Mouse (Mus musculus): ENCODE data around the gene Rasal2.
"Not testable (repeated sequence)": the region's sequence is repeated elsewhere in the genome, so short reads cannot be mapped to it uniquely, and the experiment has no call there.

Rasal2 gene

DNA sequence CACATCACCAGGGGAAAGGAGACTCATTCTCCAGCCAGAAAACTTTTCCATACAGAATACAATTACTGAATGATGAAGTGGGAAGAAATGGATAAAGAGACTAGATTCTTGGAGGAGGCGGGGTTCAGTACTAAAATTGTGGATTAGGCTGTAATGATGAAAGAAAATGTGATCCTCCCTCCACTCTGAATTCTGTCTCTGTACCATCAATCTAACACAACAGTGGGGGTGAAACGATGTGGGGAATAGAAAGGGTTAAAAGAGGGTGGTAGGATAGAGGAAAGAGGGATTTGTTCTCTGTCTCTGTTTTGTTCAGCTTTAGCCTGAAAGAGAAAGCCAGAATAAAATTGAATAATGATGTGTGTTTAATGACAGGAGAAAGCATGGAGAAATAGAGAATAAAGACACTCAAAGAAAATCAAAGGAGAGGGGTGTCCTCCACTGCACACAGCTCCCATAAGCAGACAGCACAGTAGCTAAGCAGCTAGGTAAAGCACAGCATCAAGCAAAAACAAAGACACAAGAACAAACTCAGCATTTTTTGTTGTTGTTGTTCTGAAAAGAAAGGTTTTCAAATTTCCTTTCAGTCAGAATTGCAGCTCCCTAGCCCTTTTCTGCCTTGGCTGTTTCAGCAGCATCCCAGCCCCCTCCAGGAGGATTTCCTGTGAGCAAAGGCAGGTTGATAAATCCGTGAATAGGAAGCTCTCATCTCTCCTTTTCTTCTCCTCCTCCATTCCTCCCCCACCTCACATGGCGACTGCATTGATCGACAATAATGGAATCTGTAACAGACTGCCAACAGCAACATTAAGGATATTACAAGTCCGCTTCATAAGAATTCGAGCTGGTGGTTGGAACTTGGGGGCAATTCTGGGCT is 168.6 kb downstream of the Rasal2 start:
- DNase-seq (ENCODE audit: low spot score): no peak

DNA sequence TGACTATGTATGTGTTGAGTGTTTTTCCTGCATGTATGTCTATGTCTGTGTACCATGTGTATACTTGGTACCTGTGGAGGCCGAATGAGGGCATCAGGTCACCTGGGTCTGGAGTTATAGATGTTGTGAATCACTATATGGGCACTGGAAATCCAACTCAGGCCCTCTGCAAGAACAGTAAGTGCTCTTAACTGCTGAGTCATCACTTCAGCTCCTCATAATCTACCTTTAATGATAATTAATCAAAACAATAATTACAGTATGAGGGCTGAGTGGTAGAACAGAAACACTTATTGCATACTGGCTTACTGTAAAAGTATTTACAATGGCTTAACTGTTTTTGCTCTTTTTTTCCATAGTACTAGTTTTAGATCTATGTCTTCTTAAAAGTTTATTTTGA is 172.7 kb downstream of the Rasal2 start:
- no peak for DNase-seq (ENCODE audit: low spot score)

DNA sequence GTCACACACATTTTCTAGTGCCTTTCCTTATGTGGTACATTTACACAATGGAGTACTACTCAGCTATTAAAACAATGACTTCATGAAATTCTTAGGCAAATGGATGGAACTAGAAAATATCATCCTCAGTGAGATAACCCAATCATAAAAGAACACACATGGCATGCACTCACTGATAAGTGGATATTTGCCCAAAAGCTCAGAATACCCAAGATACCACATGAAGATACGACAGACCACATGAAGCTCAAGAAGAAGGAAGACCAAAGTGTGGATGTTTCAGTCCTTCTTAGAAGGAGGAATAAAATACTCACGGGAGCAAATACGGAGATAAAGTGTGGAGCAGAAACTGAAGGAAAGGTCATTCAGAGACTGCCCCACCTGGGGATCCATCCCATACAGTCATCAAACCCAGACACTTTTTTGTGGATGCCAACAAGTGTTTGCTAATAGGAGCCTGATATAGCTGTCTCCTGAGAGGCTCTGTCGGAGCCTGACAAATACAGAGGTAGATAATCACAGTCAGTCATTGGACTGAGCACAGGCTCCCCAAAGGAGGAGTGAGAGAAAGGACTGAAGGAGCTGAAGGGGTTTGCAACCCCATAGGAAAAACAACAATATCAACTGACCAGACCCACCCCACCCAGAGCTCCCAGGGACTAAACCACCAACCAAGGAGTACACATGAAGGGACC is 175.6 kb downstream of the Rasal2 start:
- DNase-seq (ENCODE audit: low spot score): not testable (repeated sequence)

DNA sequence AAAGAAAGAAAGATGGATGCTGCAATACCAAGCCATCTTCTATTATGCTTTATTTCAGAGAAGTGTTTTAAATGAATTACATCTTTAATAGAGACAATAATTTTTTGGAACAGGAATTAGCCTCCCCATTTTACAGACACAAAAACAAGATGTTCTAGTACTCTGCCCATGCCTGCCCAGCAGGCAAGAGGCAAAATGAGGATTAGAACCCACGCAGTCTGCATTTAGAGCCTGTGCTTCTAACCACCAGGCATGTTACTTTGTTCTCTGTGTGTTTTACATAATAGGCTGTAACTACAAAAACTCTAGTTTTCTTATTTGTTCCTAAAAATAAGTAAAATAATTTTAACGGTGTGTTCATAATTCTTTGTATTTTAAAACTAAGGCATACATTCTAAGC is 178.9 kb downstream of the Rasal2 start:
- no peak for DNase-seq (ENCODE audit: low spot score)

DNA sequence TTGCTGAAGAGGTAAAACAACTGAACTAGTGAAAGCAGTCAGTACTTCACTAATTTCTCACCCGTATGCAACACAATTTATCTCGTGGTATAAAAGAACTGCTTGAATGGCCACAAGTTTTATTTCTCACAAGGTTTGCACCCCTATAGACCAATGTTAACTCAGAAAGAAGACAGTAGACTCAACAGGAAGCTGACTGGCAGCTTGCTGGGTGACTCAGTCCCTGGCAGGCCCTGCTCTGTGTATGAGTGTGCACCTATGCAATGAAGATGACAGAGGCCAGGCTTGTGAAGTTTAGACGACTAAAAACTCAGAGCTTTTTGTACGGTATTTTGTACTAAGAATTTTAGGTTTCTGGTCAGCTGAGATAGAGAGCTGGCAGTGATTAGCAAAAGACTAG is 180.0 kb downstream of the Rasal2 start:
- DNase-seq (ENCODE audit: low spot score): no peak

DNA sequence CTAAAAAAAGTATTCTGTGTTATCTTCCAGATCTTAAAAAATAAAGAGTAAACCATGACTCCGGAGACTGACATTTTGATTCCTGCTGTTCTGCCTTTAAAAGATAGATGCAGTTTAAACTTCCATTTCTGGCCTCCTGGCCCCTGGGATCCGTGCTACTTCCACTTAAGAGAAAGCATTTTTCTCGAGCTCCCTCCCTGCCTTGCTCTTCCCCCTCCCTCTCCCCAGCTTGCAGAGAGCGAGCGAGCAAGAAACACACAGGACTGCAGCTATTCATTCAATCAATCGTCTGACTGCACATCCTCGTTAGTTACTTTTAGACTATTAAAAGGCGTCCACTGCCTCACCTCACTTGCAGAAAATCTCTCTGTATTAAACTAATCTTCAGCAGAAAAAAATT is 181.4 kb downstream of the Rasal2 start:
- no peak for DNase-seq (ENCODE audit: low spot score)

DNA sequence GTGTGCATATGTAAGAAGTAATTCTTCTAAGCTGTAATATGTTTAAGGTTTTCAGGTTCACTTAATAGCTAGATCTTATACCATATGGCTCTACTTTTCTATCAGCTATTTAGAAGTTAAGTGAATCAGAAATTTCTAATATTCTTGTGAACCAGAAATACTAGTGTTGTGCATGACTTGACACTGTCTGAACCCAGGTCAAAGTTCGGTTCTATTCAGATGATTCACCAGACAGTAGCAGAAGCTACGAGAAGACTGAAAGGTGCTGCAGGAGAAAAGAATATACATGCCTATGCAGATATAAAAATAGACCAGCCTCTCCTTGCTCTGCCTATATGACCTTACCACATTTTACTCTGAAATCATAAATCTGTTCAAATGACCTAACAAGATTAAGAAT is 182.0 kb downstream of the Rasal2 start:
- no peak for DNase-seq (ENCODE audit: low spot score)

DNA sequence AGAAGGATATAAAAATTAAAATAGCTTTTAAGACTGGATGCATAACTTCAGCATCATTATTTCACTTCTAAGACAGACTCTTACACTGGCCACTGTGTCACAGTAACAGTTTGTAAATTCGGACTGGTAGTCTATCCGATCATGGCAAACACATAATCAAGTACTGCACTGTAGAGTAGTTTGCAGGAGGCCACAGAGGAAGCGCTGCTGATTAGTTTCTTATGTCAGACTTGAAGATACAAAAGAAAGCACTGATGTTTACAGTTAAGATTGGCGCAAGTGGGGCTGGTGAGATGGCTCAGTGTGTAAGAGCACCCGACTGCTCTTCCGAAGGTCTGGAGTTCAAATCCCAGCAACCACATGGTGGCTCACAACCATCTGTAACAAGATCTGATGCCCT is 187.4 kb downstream of the Rasal2 start:
- no peak for DNase-seq (ENCODE audit: low spot score)

DNA sequence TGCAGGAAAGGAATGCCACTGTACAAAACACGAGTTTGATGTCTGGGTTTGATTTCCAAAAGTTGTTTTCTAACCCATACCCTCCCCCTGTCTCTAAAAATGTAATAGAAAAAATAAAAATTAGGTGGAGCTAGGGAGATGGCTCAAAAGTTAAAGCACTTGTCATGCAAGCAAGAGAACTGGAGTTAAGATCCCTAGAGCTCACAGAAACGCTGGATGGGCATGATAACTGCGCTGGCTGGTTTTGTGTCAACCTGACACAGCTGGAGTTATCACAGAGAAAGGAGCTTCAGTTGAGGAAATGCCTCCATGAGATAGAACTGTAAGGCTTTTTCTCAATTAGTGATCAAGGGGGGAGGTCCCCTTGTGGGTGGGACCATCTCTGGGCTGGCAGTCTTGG is 191.5 kb downstream of the Rasal2 start:
- no peak for DNase-seq (ENCODE audit: low spot score)

DNA sequence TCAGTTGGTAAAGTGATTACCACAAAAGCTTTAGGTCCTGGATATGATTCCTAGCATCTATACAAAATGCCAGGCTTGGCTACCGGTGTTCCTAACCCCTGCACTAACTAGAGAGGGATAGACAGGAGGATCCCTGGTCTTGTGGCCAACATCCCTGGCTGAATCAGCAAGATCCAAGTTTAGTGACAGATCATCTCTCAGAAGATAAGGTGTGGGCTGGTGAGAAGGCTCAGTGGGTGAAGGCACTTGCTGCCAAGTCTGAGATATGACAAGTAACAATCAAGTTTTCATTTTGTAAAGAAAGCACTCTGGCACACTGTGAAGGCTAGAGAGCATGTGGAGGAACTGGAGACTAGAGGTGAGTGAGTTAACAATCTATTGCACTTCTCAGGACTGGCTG is 191.9 kb downstream of the Rasal2 start:
- no peak for DNase-seq (ENCODE audit: low spot score)

DNA sequence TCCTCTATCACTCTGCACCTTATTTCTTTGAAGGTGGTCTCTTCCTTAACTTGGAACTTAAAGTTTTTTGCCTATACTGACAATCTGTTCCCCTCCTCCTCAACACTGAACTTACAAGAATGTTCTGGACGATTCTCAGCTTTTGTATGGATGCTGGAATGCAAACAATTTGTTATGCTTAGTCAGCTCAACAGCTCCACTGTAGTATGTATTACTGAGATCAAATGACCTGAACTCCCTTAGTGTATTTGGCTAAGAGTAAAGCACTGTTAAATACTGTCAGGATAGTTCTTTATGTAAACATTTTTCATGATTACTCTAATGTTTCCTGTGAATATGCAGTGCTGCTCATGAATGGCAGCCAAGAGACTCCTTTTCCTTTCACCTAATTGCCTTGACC is 203.6 kb downstream of the Rasal2 start:
- DNase-seq (ENCODE audit: low spot score): no peak

DNA sequence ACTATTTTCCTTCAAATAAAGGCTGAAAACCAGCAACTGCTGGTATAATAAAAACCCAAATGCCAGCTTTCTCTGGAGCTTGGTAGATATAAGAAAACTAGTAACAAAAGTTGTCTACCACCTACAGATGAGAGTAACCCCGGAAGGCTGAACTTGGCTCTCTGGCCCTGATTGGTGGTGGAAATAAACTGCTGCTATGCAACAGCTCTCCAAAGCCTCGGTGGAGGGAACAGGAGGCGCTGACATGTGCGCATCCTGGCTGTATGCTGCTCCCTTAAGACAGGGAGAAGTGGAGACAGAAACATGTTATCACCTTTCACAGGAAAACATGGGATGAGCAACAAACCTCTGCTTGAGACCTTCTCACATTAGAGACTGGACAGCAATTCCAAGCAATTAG is 206.7 kb downstream of the Rasal2 start:
- DNase-seq (ENCODE audit: low spot score): no peak

DNA sequence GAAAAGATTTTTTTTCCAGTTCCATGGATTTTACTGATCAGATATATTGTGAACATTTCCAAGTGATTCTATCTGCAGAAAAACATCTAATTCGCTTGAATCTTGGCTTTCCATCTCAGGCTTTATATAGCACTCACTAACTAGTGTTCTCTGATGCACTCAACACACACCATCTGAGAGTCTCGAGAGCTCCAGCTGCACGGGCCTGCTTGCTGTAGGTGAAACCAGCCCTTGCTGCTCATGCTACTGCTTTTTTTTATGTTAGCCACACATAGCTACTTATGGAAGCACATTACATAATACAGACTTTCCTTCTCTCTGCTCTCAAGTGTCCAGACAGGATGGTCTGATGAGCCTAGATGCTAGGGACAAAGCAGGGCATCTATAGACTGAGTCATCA is 229.4 kb downstream of the Rasal2 start:
- no peak for DNase-seq (ENCODE audit: low spot score)

DNA sequence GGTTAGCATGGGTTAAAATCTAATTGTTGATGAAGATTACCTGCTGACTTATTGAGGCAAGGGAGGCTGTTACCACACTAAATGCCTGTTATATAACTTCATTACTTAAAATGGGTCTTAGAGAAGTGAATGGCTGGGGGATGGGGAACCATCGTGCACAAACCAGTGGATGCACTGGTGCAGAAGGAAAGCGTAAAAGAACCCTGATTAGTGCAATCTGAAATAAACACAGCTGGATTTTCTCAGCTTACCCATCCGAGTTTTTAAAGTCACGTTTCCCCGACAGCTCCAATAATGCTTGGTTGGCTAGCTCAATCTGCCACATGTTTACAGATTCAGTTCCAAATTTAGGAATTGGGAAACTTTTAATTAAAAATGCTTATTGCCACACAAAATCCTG is 230.0 kb downstream of the Rasal2 start:
- DNase-seq (ENCODE audit: low spot score): no peak

DNA sequence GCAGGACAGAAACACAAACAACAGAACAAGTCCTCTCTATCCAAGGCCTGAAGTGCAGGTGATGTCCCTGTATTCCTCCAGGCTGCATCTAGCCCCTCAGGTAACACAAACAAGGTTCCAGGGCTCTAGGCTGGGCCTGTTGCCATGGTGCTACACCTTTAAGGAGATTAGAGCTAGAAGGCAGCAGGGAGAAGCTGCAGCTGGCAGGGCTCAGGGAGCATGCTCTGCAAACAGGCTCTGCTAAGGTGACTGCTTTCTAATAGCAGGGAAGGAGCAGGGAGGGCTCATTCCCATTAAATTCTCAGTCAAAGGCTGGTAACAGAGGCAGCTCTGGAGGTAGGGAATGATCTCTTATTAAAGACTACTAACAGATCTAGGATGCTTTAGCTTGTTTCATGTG is 231.3 kb downstream of the Rasal2 start:
- no peak for DNase-seq (ENCODE audit: low spot score)

DNA sequence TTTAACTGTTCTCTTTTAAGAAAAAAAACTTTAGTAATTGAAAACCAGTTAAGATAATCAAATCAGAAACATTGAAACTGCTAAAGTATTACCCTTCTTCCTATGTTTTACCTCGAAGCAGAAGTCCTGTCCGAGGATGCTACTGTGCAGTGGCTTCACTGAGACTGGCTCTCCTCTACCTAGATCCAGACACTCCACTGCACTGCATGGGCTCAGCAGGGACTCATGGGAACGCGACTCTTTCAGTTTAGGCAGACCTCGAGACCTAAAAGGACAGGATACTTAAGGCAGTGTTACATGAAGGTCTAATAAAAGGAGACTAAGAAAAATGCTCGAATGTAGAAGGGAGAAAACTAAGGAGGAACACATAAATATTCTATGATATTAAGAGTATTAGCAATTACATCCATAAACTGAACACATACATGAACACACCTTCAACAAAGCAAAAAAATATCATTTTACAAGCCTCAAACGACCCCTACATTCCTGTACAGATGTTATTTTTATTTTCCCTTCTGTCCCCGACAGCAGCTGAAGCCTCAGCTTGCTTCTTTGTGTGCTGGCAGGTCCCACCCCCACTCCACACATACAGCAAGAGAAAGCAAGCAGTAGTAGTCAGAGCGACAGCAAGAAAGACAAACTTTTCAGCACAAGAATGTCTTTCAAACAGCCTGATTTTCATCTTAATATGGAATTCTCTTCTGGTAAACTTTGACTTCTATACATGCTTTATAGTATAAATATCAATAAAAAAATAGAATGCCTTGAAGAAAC is 233.2 kb downstream of the Rasal2 start:
- DNase-seq (ENCODE audit: low spot score): no peak

DNA sequence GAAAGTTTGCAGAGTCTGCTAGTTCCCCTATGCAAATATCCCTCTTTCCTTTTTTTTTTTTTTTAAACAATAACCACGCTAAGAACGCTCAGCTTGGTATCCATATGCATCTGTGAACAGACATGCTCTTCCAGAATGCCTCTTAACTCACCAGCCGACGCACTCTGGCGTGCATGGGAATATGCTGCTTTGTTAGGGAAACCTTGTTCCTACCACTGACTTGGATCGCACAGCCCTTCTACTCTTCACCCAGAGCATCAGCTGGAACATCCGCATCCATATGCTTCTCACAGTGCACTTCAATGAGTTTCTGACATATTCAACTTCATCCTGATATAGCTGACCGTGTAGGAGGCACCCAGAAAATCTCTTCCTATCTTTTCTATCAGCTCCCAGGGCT is 243.1 kb downstream of the Rasal2 start:
- no peak for DNase-seq (ENCODE audit: low spot score)

DNA sequence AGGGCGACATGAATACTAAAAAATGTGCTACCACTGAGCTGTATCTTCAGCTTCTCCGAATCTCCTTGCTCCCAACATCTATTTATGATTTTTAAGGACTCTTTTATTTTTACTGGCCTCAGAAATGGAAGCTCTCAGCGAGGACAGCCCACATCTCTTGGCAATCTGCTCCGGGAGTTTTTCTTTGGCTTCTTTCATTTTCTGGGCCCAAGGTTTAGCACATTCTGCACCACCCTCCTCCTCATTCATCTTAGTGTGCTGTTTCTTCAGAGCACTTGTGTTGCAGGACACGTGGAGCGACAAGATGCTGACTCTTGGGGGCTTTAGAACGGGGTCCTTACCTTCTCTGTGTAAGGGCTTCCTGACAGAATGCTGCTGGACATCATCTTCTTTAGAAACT is 243.5 kb downstream of the Rasal2 start:
- no peak for DNase-seq (ENCODE audit: low spot score)

DNA sequence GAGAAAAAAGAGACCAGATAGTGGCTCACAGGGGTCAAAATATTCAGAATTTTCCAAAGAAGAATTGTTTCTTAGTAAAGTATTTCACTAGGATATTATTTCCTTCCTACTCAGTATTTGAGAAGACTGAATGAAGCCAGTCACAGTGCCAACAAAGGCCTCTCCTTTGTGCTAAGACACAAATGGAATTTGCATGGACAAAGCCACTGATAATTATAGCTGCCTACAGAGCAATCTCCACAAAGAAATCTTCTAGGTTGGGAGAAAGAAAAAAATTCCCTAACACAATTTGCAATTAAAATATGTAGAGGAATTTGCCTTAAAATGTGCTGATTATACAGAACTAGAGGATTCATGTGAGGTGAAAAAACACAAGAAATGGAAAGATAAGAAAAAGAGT is 258.6 kb downstream of the Rasal2 start:
- DNase-seq (ENCODE audit: low spot score): no peak

DNA sequence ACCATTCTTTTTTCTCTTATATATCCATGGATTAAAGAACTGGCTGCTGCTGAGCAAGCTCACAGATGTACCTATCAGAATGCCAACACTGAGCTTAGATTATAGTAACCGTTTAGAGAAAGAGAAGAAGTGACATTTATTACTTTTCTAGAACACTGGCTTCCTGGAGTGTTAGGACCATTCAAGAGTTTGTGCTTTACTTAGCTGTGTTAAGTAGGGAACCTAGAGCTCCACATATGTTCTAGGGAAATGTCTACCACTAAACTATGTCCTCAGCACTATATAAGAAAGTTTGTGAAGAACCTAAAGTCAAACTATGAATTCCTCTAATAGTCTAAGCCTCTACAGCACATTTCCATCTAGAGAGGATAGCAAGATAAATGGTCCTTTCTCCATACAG is 262.3 kb downstream of the Rasal2 start:
- DNase-seq (ENCODE audit: low spot score): no peak

DNA sequence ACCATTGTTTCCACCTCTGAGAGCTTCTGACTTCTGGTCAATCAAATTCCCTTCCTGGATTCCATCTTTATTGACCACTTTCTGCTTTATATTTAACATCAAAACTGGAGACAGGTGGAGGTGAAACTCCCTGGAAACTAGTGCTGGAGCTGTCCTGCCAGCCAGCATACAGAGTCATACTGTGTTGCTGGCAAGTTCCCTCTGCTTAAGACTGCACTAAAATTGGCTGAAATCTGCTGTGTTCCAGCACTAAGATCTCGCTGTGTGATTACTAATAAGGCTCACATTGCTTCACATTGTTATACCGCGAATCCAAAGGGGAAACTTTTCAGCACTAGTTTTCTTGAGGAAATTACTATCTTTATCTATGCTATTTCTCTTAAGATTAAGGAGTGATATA is 267.8 kb downstream of the Rasal2 start:
- DNase-seq (ENCODE audit: low spot score): no peak

DNA sequence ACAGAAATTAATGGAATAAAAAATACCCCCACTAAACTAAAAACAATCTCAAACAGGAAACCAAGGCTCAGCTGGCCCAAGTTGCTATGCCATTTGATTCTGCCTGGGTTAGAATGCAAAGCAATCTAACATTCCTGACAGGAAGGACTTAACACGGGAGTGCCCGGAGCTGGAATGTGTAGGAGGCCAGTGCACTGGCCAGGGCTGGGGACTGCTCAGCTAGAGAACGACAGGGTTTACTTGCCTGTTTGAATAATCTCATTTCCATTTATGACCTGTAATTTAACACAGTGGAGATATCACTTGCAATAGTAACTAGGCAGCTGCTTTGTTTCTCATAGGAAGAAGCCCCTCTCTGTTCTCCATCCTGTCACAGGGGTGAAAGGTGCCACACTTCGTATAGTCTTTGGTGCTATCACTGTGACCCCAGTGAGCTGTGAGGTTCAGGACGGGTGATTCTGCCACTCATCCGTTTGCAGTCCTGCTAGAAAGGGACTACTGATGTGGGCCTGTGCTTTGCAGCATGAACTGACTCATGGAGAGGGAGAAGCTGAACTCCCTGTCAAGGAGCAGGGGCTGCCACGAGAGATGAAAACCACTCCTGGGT is 269.0 kb downstream of the Rasal2 start:
- no peak for DNase-seq (ENCODE audit: low spot score)

DNA sequence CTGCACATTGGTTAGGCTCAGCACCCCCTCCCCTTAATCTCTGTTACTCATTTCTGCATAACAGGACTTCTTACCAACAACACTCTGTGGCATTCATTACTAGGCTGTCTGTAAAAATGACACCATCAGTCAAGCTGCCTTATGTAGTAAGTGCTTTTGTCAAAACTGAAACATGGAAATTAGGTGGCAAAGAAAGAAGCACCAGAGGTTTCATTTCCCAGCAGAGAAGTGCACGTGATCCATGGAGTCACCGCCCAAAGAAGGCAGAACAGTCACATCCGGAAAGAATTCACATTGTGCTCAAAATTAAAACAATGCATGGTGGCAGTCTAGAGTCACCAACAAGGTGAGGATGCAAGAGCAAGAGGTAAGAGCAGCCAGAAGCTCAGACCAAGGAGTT is 271.4 kb downstream of the Rasal2 start:
- no peak for DNase-seq (ENCODE audit: low spot score)

All from urinary bladder, postnatal 10 days (tissue).